Mouse (Mus musculus): Measurements from ENCODE around the gene Chd4.

The Chd4 gene

GRCm38 (mm10) chr6:125092372-125092771 is 3.4 kb upstream of the Chd4 start:
- DNase-seq: no peak

GRCm38 (mm10) chr6:125094843-125095242 is 938 bp upstream of the Chd4 start:
- peak in 1 of 2 experiments; percentile 23 for DNase-seq

DNA sequence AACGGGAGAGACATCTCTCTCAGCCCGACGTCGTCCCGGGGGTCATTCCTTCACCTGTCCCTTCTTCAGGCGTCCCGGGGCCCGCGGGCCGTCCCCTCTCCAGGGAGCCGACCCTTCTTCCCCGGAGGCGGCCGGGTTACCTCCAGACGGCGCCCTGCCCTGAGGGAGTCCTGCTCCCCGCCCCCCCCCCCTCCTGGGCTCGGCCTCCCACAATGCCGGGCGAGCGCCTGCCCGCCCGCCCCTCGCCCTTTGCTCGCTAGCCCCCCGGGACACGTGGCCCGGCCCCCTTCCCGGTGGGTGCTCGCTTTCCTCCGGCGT is 457 bp downstream of the Chd4 start:
- DNase-seq: no peak

- peak; percentile 66 to 67 for DNase-seq
Measured at GRCm38 (mm10) chr6:125096597-125097345, 990 bp downstream of the Chd4 start.

DNA sequence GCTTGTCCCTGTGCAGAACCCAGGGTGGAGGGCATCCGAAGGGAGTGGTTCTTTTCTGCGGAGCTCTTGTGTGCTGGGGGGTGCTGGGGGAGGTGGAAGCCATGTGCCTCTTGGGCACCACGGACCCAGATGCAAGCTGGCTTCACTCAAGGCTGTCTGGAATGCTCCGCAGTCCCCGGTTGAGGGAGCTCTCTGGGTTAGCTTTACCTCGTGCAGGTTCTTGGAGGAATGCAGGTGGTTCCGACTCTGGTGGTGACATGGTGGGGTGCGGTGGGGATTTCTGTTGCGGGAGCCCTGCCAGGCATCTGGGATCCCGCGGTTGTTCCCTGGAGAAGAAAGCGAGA is 1.5 kb downstream of the Chd4 start:
- no peak for DNase-seq

- no peak for DNase-seq
Measured at GRCm38 (mm10) chr6:125097951-125098350, 2.2 kb downstream of the Chd4 start.

DNA sequence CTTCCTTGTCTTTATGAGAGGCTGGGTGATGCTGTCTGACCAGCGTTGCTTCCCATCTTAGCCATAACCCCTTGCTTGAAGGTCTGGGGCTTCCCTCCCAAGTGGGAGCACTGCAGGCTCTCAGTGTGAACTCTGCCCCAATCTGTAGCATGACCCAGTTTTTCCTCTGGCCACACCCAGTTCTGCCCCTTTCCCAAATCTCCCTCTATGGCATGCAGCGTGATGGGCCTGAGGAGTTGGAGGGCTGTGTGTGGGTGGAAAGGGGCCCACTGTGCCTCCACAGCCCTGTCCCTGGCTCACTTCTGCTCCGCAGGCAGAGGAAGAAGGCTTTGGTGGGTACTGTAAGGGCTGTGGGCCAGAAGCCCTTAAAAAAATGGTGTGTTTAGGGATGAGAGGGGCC is 2.7 kb downstream of the Chd4 start:
- no peak for DNase-seq

- peak; percentile 68 to 72 for DNase-seq
Measured at GRCm38 (mm10) chr6:125099421-125099971, 3.7 kb downstream of the Chd4 start.

DNA sequence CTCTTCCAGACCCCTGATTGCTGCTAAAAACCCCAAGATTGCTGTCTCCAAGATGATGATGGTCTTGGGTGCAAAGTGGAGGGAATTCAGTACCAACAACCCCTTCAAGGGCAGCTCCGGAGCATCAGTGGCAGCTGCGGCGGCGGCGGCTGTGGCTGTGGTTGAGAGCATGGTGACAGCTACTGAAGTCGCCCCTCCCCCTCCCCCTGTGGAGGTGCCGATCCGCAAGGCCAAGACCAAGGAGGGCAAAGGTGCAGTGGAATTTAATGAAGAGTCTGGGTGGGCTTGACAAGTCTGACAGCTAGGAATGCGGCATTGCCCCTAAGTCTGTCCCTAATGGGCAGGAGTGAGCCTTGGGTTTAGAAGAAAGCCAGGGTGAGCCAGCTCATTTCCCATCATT is 5.7 kb downstream of the Chd4 start:
- DNase-seq: no peak

DNA sequence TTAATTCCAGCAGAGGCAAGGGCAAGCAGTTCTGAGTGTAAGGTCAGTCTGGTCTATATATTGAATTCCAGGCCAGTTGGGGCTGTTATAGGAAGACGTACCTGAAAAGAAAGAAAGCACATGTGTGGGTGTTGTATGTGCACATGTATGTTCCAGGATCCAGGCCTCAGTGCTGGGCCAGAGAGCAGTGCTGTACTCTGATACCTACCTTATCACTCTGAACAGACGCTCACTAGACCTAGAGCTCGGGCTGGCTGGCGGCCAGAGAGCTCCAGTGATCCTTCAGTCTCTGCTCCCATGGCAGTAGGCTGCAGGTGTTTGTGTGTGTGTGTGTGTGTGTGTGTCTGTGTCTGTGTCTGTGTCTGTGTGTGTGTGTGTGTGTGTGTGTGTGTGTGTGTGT is 8.4 kb downstream of the Chd4 start:
- no peak for DNase-seq

DNA sequence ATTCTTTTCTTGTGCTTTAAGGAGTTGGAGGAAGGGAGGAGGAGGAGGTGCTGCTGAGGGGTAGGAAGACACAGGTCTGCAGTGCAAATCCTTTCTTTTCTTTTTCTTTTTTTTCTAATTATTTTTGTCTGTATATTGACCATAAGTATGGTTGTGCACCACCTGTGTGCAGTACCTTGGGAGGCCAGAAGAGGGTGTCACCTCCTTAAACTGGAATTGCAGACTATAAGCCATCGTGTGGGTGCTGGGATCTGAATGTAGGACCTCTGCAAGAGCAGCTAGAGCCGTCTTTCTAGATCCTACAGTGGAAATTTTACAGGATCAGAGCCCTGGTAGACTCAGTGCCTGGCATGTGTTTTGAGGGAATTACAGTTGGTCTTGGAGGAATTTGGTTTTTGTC is 11.9 kb downstream of the Chd4 start:
- peak; percentile 37 to 38 for DNase-seq

DNA sequence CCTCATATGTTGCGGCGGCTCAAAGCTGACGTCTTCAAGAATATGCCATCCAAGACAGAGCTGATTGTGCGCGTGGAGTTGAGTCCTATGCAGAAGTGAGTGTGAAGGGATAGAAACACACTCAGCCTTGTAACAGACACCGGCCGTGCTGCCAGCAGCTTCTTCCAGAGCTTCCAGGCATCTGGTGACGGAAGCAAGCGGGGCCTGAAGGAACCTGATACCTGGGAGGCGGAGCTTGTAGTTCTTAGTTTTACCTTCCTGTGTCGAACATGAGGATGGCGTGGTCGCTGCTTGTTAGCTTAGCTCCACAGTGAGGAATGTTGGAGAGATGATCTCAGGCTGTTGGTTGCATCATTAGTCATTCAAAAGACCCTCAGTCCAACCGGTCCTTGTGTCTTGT is 13.6 kb downstream of the Chd4 start:
- no peak for DNase-seq

GRCm38 (mm10) chr6:125110927-125111326 is 15.1 kb downstream of the Chd4 start:
- peak; percentile 52 to 62 for DNase-seq

DNA sequence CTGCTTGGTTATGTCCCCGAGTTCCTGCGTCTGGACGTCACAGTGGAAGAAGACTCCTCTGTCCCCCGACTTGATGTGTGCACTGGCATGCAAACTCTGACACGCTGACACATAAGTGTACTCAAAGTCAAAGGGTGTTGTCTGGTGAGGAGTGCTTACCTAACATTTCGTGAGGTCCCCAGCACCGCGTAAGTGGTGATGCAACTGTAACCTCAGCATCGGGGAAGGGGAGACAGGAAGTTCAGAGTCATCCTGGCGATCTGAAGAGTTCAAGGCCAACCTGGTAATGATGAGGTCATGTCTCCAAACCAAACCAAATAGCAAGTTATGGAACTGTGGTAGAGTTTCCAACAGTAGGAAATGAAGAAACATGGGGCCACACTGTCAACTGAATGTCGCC is 16.8 kb downstream of the Chd4 start:
- DNase-seq: no peak

DNA sequence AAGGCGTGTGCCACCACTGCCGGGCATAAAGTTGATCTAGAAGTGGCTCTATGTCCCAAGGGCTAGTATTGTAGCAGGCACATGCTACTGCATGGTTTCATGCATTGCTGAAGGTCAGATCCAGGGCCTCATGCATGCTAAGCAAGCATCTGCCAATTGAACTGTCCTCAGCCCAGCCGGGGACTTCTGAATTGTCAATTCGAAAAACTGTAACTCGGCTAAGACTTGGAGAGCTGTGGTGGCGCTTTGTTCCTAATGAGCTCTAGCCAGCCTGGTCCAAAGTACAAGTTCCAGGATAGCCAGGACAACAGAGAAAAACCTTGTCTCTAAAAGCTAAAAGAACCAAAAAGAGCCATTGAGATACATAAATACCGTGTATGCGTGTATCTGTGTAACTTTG is 23.6 kb downstream of the Chd4 start:
- DNase-seq: no peak

- DNase-seq: no peak
Measured at GRCm38 (mm10) chr6:125128724-125129123, 32.9 kb downstream of the Chd4 start.

GRCm38 (mm10) chr6:125129710-125130402 is 34.1 kb downstream of the Chd4 start:
- no peak for DNase-seq

GRCm38 (mm10) chr6:125131302-125132156 is 35.7 kb downstream of the Chd4 start, which contains the start of gene Nop2:
TSS of gene Nop2 (plus strand) at chr6:125131909.
- DNase-seq: peak; percentile 91 to 93

DNA sequence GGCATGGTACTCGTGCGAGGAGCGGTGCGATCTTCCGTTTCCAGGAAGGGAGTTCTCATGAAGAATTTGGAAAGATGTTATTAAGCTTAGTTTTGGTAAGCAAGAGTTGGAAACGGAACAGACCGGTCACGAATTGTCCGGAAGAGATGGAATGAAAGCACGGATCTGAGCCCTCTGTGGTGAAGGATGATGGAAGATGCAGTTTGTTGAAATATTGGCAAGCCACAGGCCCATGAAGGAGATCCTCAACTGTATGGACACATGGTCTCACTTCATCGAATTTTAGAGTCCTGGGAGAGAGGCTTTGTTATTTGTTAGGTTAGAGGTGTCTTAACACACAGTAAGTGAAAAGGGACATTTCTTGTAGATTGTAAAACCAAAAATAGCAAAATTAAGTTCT is 36.7 kb downstream of the Chd4 start:
- DNase-seq: no peak

GRCm38 (mm10) chr6:125137002-125137671 is 41.4 kb downstream of the Chd4 start:
- DNase-seq: peak; percentile 68 to 74

GRCm38 (mm10) chr6:125139747-125140146 is 44.0 kb downstream of the Chd4 start:
- no peak for DNase-seq

DNA sequence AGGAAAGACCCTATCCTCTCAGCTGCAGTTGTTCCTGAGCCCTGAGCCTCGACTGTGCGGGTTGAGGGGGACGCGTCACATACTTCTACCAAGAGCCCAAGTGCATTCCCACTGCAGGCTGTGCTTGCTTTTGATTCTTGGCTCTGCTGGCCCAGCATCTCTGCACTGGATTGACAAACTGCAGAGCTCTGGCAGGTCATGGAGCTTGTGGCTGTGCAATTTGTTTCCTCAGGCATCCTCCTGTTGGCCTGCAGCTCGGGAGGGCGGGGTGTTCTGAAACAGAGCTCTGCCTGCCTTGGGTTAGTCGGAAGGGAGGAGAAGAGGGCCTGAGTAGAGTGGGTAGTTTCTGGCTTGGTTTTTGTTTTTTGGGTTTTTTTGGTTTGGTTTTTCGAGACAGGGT is 46.7 kb downstream of the Chd4 start:
- DNase-seq: no peak

- no peak for DNase-seq
Measured at GRCm38 (mm10) chr6:125143128-125143527, 47.3 kb downstream of the Chd4 start.

Data from B cell, adult 2 months (primary cell).